Mouse (Mus musculus): ENCODE measurements around the gene Ces1g. TPM values are rescaled to one million over a fixed set of nuclear protein-coding genes. Genes with fewer than 3 reads are reported as not detected.

Ces1g gene
- total RNA-seq (2023): not detected

GRCm38 (mm10) chr8:93337207-93337606, at the start of gene Ces1g:
TSS of gene Ces1g (minus strand) at chr8:93337308.

GRCm38 (mm10) chr8:93379625-93380024, 42.5 kb upstream of the Ces1g start, which contains the start of gene Ces1h:
TSS of gene Ces1h (minus strand) at chr8:93379725.

DNA sequence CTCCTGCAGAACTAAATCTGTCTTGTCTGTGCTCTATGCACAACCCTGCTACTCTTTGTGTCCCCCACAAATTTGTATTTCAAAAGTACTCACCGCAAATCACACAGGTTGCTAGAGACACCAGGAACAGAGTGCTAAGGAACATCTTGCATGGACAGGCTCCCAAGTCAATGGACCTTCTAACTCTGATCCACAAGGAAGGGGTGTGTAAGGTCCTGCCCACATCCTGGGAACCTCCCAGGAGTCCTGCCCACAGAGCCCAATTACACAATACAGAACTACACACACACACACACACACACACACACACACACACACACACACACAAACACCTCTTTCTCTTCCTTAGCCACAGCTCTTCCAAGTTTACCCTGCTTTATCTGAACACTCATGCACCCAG, 57.6 kb downstream of the Ces1g start, which contains the start of gene Ces1f:
Ces1f (minus strand) TSS at position 192 of the 400 bp plus-strand sequence.

Other genes starting within 250 kb of the Ces1g start
- gene Ces1c, start 206.0 kb downstream of the Ces1g start, total RNA-seq (2023): not detected
- gene Ces1d, start 139.5 kb downstream of the Ces1g start, total RNA-seq (2023): not detected
- not detected for gene Ces1e, start 107.7 kb downstream of the Ces1g start, total RNA-seq (2023)
- gene Ces1f, start 57.6 kb downstream of the Ces1g start, total RNA-seq (2023): not detected
- not detected for gene Ces1h, start 42.4 kb upstream of the Ces1g start, total RNA-seq (2023)
- not detected for gene Ces5a, start 198.5 kb upstream of the Ces1g start, total RNA-seq (2023)

All from CD4-positive naive resting alpha-beta T cell, adult 76 days (primary cell).